Mouse (Mus musculus) C2C12 (cell line): ENCODE measurements around the gene Drosha. TPM values are rescaled to one million over a fixed set of nuclear protein-coding genes. Genes with fewer than 3 reads are reported as not detected.

Experiments used
- H3K27me3 ChIP-seq: one replicate; pipeline ENCODE4 v1.6.1; 2011; ENCODE audit not compliant: control insufficient read depth, insufficient read depth, insufficient read length
- H3K36me3 ChIP-seq: one replicate; pipeline ENCODE4 v1.6.1; 2011; ENCODE audit not compliant: control insufficient read depth, insufficient read depth
- H3K4me3 ChIP-seq: one replicate; pipeline ENCODE4 v1.5.1; 2011; ENCODE audit warnings: mild to moderate bottlenecking, control low read depth; ENCODE audit not compliant: poor library complexity, insufficient read depth, severe bottlenecking
- H3K79me2 ChIP-seq: one replicate; pipeline ENCODE4 v1.6.1; 2011; ENCODE audit not compliant: control insufficient read depth, insufficient read depth
- H3K79me3 ChIP-seq: one replicate; pipeline ENCODE4 v1.6.1; 2011; ENCODE audit warnings: low read depth, control low read depth
- H3ac ChIP-seq: one replicate; pipeline ENCODE3; 2011; ENCODE audit warnings: low read depth; ENCODE audit not compliant: control insufficient read depth, insufficient read length
- CEBPB ChIP-seq: IDR thresholded peaks from one replicate; pipeline ENCODE4 v1.6.1; 2011; ENCODE audit warnings: low read depth, mild to moderate bottlenecking, control low read depth, moderate library complexity
- CTCF ChIP-seq: IDR thresholded peaks from one replicate; pipeline ENCODE4 v1.5.1; 2011; ENCODE audit not compliant: control insufficient read depth, insufficient read depth, insufficient read length
- FOSL1 ChIP-seq: IDR thresholded peaks from one replicate; pipeline ENCODE4 v1.8.0; 2011; ENCODE audit warnings: mild to moderate bottlenecking, low read length; ENCODE audit not compliant: poor library complexity, insufficient read depth, severe bottlenecking
- MAX ChIP-seq: IDR thresholded peaks from one replicate; pipeline ENCODE4 v1.6.1; 2011; ENCODE audit warnings: mild to moderate bottlenecking, control low read depth
- MYOD1 ChIP-seq: IDR thresholded peaks from one replicate; pipeline ENCODE4 v1.6.1; 2011; ENCODE audit warnings: low read depth; ENCODE audit not compliant: control insufficient read depth, insufficient read length
- MYOG ChIP-seq: IDR thresholded peaks from one replicate; pipeline ENCODE4 v1.6.1; 2011; ENCODE audit not compliant: control insufficient read depth, insufficient read length; ENCODE audit errors: extremely low read depth
- USF1 ChIP-seq: IDR thresholded peaks from one replicate; pipeline ENCODE4 v1.6.1; 2011; ENCODE audit warnings: low read depth, mild to moderate bottlenecking, control low read depth, moderate library complexity
- microRNA-seq: library from miRNA; unstranded; fragments of <30 nt; microRNA quantifications from one replicate; pipeline ENCODE4, GENCODE M21; 2019; ENCODE audit warnings: borderline microRNAs expressed
- polyA plus RNA-seq: library from polyadenylated mRNA; unstranded; fragments of >200 nt; fragmentation: generic; extraction: Trizol; gene quantifications from one replicate; pipeline ENCODE4 v1.2.1, GENCODE M21; 2012; ENCODE audit warnings: missing spikeins

Gene Drosha
- polyA plus RNA-seq, 1 experiment, result 42.0 TPM

GRCm38 (mm10) chr15:12968815-12969214, 144.2 kb downstream of the Drosha start:
- TF ChIP-seq CTCF (no peak), USF1 (no peak), CEBPB (no peak), FOSL1 (no peak), MAX (no peak)

GRCm38 (mm10) chr15:12972441-12972840, 147.8 kb downstream of the Drosha start:
- Histone ChIP-seq H3K4me3 (no peak overlapping the region), H3ac (no peak overlapping the region), H3K79me3 (no peaks in the 10 kb centered on the region), H3K79me2 (no peaks in the 10 kb centered on the region), H3K36me3 (no peaks in the 10 kb centered on the region), H3K27me3 (no peaks in the 10 kb centered on the region)
- TF ChIP-seq CTCF (no peak), MAX (no peak), USF1 (no peak), MYOD1 (no peak), MYOG (no peak), CEBPB (no peak), FOSL1 (no peak)

More at GRCm38 (mm10) chr15:12968815-12969214, 144.2 kb downstream of the Drosha start:
- no peaks in the 10 kb centered on the region for H3K79me2 ChIP-seq
- no peaks in the 10 kb centered on the region for H3K27me3 ChIP-seq
- no peaks in the 10 kb centered on the region for H3K36me3 ChIP-seq
- no peak overlapping the region for H3K4me3 ChIP-seq
- no peaks in the 10 kb centered on the region for H3K79me3 ChIP-seq
- H3ac ChIP-seq, result no peak overlapping the region

Small RNAs within 50 kb of the gene (microRNA-seq; reads per million reads assigned to microRNA genes)
- gene Gm47288, result not detected

Other genes starting within 250 kb of the Drosha start
- gene Pdzd2, start 84.9 kb upstream of the Drosha start, polyA plus RNA-seq, result 0.01 TPM
- gene 6030458C11Rik, start 166 bp upstream of the Drosha start, polyA plus RNA-seq, result 7.5 TPM